Mouse (Mus musculus) neutrophil, adult 5-6 weeks (primary cell): ENCODE results near the gene Gng7. TPM values are rescaled to one million over a fixed set of nuclear protein-coding genes. Genes with fewer than 3 reads are reported as not detected.

Experiments used
- ATAC-seq: fragments of 151-379, 151-347 bp; 2 replicates; pipeline ENCODE4 v1.8.0; 2017; ENCODE audit warnings: mild to moderate bottlenecking, moderate TSS enrichment; ENCODE audit not compliant: insufficient number of reproducible peaks, poor library complexity, low FRiP score, severe bottlenecking; ENCODE audit errors: extremely low read depth
- total RNA-seq: library from RNA; stranded (forward); fragments of 200-1000 nt; gene quantifications from 2 replicates; pipeline ENCODE4 v1.2.3, GENCODE M21; 2017

Gene Gng7
- total RNA-seq, 1 experiment from 2014 or later = not detected

DNA sequence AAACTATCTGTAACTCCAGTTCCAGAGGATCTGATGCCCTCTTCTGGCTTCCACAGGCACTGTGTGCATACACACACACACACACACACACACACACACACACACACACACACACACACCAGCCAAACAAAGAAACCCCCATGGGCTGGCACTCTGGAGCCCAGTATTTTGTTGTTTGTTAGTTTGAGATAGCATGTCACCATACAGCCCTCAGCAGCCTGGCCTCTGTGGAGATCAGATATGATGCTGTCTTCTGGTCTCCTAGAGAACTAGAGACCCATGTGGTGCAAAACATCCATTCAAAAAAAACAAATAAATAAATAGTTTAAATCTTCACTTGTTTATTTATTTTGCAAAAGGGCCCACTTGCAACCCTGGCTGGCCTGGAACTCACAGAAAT is 13.5 kb upstream of the Gng7 start:
- no peak for ATAC-seq

DNA sequence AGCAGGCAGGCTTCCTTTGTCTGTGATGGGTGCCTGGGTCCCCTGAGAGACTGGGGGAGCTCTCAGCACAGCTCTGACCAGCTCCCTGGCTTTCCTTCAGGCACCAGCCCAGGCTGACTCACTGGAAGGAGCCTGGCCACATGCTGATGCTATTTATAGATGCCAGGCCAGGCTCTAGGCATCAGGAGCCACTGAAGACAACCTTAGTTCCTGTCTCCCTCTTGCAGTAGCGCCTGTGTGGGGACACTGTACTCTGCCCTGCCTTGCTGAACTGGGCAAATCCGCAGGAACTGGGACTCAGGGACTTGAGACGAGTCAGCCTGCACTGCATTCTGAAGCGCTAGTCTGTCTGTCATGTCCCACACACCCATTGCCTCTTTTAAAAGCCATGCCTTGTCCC is 12.6 kb upstream of the Gng7 start:
- ATAC-seq = no peak

- ATAC-seq = no peak
These were observed 12.1 kb upstream of the Gng7 start for GRCm38 (mm10) chr10:81026857-81027256.

GRCm38 (mm10) chr10:81025639-81026275 is 11.0 kb upstream of the Gng7 start, which contains the start of gene Diras1:
Diras1 (minus strand) TSS chr10:81025662.
- ATAC-seq = no peak

- ATAC-seq = no peak
These were observed 10.4 kb upstream of the Gng7 start for GRCm38 (mm10) chr10:81025047-81025621.

DNA sequence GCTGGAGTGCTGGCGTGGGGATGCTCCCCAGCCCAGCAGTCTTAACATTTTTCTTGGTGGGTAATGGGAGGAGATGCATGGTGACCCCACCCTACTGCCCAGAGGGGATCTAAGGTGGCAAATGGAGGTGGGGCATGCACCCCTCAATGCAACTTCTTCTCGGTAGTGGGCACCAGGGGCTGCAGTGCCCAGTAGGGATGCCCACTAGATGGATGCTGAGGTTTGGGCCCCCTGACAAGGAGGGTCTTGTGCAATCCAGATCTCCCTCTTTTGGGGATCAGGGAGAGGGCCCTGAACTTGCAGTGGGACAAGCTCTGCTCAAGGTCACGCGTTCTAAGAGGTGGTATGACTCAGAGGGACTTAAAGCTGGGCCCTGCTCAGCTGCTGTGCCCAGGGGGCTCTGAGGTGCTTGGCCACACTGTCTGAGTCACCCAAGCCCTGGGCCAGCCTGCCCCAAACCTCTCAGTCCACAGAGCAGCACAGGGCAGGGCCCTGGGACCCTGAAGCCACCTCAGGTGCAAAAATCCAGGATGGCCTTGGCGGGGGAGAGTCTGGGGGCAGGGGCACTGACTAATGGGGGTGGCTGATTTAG is 9.7 kb upstream of the Gng7 start:
- no peak for ATAC-seq

DNA sequence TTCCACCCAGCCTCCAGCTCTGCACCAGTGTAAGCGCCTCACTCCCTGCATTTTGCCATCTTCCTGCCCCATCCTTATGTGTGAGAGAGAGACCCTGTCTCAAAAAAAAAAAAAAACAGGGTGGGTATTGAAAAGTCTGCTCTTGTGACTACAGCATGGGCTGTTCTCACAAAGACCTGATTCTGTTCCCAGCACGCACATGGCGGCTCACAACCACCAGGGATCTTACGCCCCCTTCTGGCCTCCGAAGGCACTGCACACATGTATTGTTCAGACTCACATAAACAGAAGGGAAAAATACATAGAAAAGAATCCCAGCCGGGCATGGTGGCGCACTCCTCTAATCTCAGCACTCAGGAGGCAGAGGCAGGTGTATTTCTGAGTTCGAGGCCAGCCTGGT is 8.0 kb upstream of the Gng7 start:
- ATAC-seq = no peak

GRCm38 (mm10) chr10:81021547-81022110 is 6.9 kb upstream of the Gng7 start:
- no peak for ATAC-seq

DNA sequence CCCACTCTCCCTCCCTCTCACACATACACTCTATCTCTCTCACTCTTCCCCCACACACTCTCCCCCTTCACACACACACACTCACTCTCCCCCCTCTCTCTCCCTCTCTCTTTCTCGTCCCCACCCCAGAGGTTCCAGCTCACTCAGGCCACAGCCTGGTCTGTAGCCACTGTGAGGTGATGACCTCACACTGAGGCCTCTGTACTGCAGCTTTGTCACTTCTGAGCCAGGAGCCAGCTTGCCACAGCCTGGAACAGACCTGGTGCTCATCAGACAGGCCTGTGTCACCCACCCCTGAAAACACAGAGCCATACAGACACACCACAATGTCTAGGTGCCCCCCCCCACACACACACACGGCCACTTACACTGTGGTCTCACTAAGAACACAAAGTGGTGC is 5.5 kb upstream of the Gng7 start:
- no peak for ATAC-seq

- no peak for ATAC-seq
These were observed 4.9 kb upstream of the Gng7 start for GRCm38 (mm10) chr10:81019687-81020086.

DNA sequence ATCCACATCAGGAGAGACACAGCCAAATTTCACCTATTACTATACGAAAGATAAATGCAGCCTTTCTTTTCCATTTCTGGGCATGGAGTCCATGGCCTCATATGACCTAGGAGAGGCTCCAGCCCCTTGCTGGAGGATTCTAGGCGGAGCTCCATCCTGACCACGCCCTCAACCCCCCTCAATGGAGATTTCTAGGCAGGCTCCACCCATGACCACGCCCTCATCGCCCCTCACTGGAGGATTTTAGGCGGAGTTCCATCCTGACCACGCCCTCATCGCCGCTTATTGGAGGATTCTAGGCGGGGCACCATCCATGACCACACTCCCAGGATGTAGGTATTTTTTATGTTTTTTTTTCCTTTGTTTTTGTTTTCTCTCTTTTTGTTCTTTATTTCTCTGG is 3.6 kb upstream of the Gng7 start:
- ATAC-seq = no peak

GRCm38 (mm10) chr10:81016645-81017044 is 1.9 kb upstream of the Gng7 start:
- peak; percentile 47; the same call in 1 of the 2 replicates for ATAC-seq

- no peak for ATAC-seq
These were observed 921 bp upstream of the Gng7 start for GRCm38 (mm10) chr10:81015666-81016065.

DNA sequence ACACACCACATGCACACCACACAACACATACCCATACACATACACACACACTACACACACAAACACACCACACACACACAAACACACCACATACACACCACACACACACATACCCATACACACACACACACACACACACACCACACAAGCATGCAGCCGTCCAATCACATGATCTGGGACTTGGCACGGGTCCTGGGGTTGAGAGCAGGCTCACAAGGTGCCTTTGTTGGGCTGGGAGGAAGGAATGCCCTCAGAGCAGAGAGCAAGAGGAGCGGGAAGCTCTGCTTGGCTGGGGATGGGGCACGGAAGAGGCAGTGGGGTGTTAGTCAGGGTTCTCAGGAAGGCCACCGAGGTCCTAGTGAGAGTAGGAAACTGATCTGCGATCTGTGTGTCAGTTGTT is 3.9 kb downstream of the Gng7 start:
- ATAC-seq = no peak

DNA sequence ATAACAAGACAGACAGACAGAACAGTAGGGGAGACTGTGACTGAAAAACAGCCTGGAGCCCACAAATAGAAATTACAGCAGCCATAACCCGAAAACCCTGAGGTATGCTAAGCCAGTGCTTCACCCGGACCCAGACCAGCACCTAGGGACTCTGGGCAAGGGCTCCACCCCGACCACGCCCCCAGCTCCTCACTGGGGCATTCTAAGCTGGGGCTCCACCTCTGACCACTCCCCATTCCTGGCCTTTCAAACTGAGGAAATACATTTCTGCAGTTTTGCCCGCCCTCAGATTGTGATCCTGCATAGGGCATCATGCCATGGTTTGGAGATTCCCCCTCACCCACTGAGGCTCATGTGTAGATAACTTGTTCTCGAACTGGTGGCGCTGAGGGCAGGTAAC is 7.5 kb downstream of the Gng7 start:
- ATAC-seq = no peak

DNA sequence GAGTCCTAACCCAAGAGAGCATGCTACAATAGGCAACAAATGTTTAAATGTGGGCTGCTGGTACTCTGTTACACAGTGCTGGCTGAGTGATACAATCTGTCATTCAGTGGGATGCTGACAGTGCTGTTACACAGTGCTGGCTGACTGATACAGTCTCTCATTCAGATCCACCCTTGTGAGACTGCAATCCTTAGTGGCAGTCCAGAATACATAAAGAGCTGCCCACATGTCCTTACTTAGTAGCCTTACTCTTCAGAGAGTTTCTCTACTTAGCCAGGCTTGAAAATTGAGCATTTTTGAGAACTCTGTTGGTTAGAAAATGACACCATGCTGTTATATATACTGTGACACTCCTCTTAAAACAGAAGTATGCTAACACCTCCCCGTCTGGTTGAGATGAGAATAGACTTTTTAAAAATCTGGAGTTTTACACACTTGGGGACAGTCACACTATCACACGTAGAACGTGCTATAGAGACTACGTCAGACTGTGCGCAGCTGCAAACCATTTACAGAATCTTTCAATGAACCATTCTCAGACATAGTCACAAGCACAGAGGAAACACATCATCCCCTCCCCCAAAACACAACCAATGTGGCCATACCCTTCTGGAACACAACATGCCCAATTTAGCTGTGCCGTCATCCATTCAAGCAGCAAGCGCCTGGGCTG is 8.6 kb downstream of the Gng7 start:
- ATAC-seq = no peak

DNA sequence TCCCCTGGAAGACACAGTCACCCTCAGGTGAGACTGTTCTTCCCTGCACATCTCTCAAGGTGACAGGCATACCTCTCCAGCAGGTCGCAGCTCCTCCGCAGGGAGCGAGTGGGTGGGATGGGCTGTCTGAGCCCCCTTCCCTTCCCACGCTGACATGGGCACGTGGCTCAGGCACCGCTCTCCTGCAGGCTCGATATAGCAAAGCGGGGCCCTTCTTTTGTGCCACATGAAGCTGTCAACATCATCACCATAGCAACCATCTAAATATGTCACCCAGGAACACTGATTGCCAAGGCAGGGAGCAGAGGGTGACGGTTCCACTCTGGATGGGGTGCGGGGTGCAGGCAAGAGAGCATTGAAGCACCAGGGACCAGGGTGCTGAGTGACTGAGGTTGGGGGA is 13.6 kb downstream of the Gng7 start:
- no peak for ATAC-seq

- ATAC-seq = no peak
These were observed 14.3 kb downstream of the Gng7 start for GRCm38 (mm10) chr10:81000197-81001062.
